Mouse (Mus musculus): ENCODE measurements at regions not wholly inside any gene's neighbourhood (a gene's known extent, or its start where the extent isn't known, plus 50 kb on each side); places are given as distances from the start of the nearest gene placed in this dataset.

- DNase-seq (ENCODE audit: low read depth, low spot score) = no peak
Observed at GRCm38 (mm10) chr8:127662776-127663499, 599.2 kb downstream of the Pard3 start.

- no peak for DNase-seq (ENCODE audit: low read depth, low spot score)
Observed at GRCm38 (mm10) chr8:127666606-127667005, 602.9 kb downstream of the Pard3 start.

GRCm38 (mm10) chr8:127668991-127669390 lies 605.3 kb downstream of the Pard3 start:
- no peak for DNase-seq (ENCODE audit: low read depth, low spot score)

- no peak for DNase-seq (ENCODE audit: low read depth, low spot score)
Observed at GRCm38 (mm10) chr8:127674063-127674462, 610.4 kb downstream of the Pard3 start.

- DNase-seq (ENCODE audit: low read depth, low spot score) = no peak
Observed at GRCm38 (mm10) chr8:127675377-127675776, 611.7 kb downstream of the Pard3 start.

GRCm38 (mm10) chr8:127680205-127680604 lies 616.5 kb downstream of the Pard3 start:
- DNase-seq (ENCODE audit: low read depth, low spot score) = no peak

- no peak for DNase-seq (ENCODE audit: low read depth, low spot score)
Observed at GRCm38 (mm10) chr8:127684213-127684612, 620.5 kb downstream of the Pard3 start.

GRCm38 (mm10) chr8:127690792-127691191 lies 627.1 kb downstream of the Pard3 start:
- no peak for DNase-seq (ENCODE audit: low read depth, low spot score)

- no peak for DNase-seq (ENCODE audit: low read depth, low spot score)
Observed at GRCm38 (mm10) chr8:127698404-127698803, 634.7 kb downstream of the Pard3 start.

GRCm38 (mm10) chr8:127704406-127704805 lies 640.7 kb downstream of the Pard3 start:
- no peak for DNase-seq (ENCODE audit: low read depth, low spot score)

GRCm38 (mm10) chr8:127706051-127706835 lies 642.5 kb downstream of the Pard3 start:
- no peak for DNase-seq (ENCODE audit: low read depth, low spot score)

GRCm38 (mm10) chr8:127709439-127709838 lies 645.7 kb downstream of the Pard3 start:
- DNase-seq (ENCODE audit: low read depth, low spot score) = no peak

GRCm38 (mm10) chr8:127715097-127715496 lies 643.3 kb upstream of the Nrp1 start:
- DNase-seq (ENCODE audit: low read depth, low spot score) = no peak

- no peak for DNase-seq (ENCODE audit: low read depth, low spot score)
Observed at GRCm38 (mm10) chr8:127717969-127718368, 640.4 kb upstream of the Nrp1 start.

- DNase-seq (ENCODE audit: low read depth, low spot score) = no peak
Observed at GRCm38 (mm10) chr8:127719881-127720280, 638.5 kb upstream of the Nrp1 start.

- DNase-seq (ENCODE audit: low read depth, low spot score) = no peak
Observed at GRCm38 (mm10) chr8:127720593-127721290, 637.7 kb upstream of the Nrp1 start.

- DNase-seq (ENCODE audit: low read depth, low spot score) = no peak
Observed at GRCm38 (mm10) chr8:127721624-127722023, 636.8 kb upstream of the Nrp1 start.

GRCm38 (mm10) chr8:127734059-127734458 lies 624.3 kb upstream of the Nrp1 start:
- DNase-seq (ENCODE audit: low read depth, low spot score) = no peak

GRCm38 (mm10) chr8:127742236-127742635 lies 616.2 kb upstream of the Nrp1 start:
- DNase-seq (ENCODE audit: low read depth, low spot score) = no peak

GRCm38 (mm10) chr8:127745221-127745620 lies 613.2 kb upstream of the Nrp1 start:
- no peak for DNase-seq (ENCODE audit: low read depth, low spot score)

GRCm38 (mm10) chr8:127746456-127746855 lies 611.9 kb upstream of the Nrp1 start:
- no peak for DNase-seq (ENCODE audit: low read depth, low spot score)

GRCm38 (mm10) chr8:127752871-127753270 lies 605.5 kb upstream of the Nrp1 start:
- no peak for DNase-seq (ENCODE audit: low read depth, low spot score)
